Mouse (Mus musculus) heart, postnatal 25 days (tissue): Measurements from ENCODE around the gene Tomm40l. TPM values are rescaled to one million over a fixed set of nuclear protein-coding genes. Genes with fewer than 3 reads are reported as not detected.

Source experiments
- DNase-seq: peaks from one replicate; pipeline ENCODE4 v3.0.0; 2022; ENCODE audit warnings: low spot score
- intact Hi-C: fragments of 180-260 bp; cut with DNase I; formaldehyde crosslinking; loops from one replicate; pipeline ENCODE4 v1.15.1; 2025
- total RNA-seq, 2 experiments: library from RNA; stranded (reverse); gene quantifications; 2 replicates each; pipeline ENCODE4 v1.2.3; 2021

Gene Tomm40l
- total RNA-seq, 2 experiments from 2014 or later = 88.9 to 101 TPM

DNA sequence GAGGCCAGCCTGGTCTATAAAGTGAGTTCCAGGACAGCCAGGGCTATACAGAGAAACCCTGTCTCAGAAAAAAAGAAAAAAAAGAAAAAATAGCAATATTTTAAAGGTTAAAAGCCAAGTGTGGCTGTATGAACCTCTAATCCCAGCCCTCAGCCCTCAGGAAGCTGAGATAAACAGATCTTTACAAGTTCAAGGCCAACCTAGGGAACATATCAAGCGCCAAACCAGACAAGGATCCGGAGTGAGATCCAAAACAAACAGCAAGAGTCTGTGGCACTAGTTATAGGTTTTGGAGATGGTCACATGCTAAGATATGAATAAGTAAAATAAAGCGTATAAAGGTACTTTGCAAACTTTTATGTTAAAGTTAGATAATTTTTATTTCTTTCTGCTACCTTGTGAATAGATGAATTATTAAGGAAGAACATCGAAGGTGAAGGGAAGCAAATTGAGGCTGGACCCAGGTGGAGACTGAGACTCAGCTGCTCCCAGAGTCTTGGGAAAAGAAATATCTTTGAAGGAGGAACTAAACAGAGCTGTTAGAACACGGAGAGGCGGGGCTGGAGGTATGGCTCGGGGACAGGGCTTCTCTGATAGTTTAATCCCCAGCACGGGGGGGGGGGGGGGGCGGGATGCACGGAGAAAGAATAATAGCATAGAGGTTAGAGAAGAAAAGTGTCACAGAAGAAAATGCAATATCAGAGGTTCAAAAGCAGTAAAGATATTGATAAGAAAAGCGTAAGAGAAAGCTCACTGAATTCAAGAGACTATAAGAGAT lies 18.7 kb downstream of the Tomm40l start:
- intact Hi-C loops = no loop called here
- no peak for DNase-seq

DNA sequence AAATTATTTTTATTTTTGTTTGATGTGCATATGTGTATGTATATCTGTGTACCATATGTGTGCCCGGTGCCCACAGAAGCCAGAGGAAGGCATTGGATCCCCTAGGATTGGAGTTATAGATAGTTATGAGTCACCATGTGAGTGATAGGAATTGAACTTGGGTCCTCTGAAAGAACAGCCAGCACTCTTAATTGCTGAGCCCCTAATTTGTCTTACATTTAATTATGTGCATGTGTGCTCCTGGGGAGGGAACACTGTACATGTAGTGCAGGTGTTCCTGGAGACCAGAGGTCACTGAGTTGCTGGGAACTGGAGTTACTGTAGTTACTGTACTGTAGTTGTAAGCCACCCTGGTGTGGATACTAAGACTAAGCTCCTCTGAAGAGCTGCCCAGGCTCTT lies 21.5 kb downstream of the Tomm40l start:
- no peak for DNase-seq
- intact Hi-C loops = no loop called here

DNA sequence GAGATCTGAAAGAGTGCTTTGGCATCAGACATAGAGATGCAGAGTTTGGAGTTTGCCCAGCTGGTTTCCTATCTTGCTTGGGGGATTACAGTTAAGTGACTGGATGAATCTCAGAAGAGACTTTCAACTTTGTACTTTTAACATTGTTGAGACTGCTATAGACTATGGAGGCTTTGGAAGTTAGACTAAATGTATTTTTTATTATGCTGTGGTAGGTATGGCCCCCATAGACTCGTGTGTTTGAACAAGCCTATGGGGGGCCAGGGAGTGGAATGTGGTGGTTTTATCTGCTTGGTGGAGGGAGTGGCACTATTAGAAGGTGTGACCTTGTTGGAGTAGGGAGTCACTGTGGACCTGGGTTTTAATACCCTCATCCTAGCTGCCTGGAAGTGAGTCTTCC lies 22.8 kb downstream of the Tomm40l start:
- DNase-seq = no peak
- intact Hi-C loops = no loop called here

DNA sequence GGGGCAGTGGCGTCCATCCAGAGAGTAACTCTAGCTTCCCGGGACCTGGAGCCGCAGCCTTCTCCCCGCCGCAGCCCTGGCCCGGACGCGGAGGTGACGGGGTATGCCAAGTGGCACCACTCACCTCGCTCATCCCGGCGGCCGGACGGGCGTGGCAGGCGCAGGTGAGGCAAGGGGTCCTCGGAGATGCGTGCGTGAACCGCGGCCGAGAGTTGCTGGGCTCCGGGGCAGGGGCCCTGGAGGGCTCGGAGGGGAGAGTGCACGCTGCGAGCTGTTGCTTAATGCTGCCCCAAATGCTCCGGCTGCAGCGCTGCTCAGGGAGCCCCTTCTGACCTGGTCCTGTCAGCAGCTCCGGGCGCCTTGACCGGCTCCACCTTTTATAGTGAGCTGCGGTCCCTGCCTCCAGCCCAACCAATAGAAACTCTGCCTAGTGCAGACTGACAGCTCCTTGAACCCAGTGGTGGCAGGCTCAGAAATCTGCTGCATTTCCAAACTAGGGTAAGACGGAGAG lies 26.4 kb downstream of the Tomm40l start, which contains the start of gene Pcp4l1:
Pcp4l1 (minus strand) TSS at position 382 of the 511 bp plus-strand sequence.
- DNase-seq = peak; percentile 70
- intact Hi-C loops = loop anchor here (2.0 kb wide), 1 partner anchor 29 kb away; no protein-coding TSS in a partner anchor

DNA sequence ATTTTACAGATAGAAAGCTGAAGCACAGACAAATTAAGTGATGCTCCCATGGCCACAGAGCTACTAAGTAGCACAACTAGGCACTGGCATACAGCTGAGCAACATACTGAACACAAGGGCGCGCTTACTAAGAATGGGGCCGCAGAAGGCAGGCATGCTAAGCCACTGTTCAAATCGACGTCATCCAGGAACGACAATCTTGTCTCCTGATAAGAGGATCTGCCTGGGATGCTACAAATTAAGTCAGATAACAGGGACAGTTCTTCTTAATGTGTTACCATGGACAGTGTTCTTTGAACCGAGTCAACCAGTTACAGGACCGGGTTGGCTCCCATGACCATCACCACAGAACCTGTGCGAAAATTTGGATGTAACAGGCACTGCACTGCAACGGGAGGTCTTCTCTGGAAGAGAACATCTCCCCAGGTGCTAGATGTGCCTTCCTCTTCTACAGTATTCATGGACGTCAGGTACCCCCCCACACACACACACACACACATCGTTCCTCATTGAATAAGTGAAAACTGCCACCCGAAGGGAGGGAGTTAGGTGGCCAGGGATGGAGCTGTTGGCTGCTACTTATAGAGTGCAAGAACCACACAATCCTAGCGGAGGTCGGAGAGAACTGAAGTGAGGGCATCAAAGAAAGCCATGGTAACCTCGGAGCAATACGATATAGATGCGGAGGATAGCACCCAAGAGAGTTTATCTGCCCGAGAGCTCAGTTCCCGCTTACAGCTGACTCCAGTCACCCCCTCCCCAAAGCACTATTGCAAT lies 27.1 kb downstream of the Tomm40l start:
- no peak for DNase-seq
- intact Hi-C loops = loop anchor here (2.0 kb wide), 1 partner anchor 28 kb away; no protein-coding TSS in a partner anchor

DNA sequence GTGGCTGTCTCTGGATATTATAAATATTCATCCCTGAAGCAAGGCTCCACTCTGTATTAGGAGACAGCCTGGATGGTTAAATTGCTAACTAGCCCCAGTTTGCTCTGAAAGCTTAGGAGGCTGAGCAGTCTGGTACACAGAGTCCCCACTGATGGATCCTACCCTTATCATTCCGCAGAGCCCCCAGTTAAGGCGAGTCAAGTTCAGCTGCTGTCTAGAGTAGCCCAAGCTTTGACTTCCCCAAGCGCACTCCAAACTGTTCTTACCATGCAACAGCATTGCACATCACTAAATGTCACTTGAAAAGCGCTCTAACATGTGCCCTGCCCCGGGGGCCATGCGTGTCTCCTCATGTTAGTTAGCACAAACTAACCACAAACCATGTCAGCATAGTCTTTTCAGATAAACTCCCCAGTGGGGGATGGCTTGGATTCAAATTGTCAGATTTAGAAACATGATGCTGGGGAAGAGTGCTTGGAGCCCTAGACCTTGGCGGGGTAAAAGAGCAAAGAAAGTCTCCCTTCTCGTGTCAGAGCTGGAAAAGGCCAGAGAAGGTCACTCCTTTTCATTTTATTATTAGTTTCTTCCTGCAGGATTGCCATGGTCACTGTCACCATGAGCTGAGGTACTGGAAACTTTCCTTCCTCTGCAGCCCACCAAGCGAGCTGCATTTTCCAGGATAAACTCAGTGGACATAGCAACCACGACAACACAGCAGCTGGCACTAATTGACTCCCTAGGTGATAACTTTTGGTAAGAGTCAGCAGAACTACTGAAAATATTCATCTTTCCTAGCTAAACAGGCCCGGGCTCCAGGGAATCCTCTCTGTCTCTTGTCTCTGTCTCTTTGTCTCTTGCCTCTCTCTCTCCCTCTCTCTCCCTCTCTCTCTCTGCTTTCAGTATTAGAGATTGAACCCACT lies 28.1 kb downstream of the Tomm40l start:
- intact Hi-C loops = loop anchor here (2.0 kb wide), 2 partner anchors 27 kb away; no protein-coding TSS in a partner anchor
- DNase-seq = no peak

DNA sequence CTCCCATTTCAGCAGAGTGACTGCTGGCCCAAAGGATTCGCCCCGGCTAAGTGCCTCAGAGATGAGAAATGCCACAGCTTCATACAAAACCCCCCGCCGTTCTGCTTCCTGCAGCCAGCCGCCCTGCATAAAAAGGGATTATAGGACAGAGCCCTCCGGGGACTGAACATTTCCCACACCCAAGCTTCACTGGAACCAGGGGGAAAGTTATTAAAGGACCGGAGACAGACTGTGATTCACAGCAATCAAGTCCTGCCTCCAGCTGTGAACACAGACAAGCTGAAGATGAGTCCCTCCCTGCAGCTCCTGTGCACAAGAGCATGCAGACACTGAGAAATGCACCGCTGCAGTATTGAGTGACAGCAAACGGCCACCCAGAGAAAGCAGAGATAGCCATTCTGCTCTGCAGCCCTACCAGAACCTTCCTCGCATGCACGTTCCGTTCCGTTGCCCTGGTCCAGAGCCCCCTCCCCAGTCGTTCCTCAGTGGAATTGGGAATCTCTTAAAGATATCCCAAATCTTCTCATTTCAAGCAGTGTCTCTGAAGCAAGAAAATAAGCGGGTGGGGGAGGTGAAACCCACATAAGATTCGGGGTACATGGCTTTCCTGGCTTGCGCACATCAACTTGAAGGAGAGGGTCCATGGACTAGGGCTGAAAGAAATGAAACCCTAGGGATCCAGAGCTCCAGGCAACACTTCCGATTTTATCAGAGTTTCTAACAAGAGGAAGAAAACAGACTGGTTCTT lies 29.0 kb downstream of the Tomm40l start:
- intact Hi-C loops = loop anchor here (2.0 kb wide), 1 partner anchor 28 kb away; no protein-coding TSS in a partner anchor
- no peak for DNase-seq

DNA sequence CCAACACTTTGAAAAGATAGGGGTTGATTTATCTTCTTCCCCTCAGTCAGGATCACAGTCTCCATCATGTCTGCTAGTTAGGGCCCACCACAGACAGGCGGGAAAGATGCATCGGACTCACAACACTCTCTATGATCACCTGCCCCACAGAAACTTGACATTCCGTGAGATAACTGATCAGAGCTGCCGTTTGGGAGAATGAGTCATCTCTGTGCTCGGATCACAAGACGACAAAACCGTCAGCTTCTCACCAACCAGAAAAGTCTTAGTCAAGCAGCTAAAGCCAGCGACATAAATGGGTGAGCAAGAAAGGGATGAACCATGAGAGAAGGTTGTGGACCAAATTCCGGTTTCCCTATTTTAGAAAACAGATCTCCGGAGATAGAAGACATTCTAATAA lies 30.0 kb downstream of the Tomm40l start:
- intact Hi-C loops = loop anchor here (2.0 kb wide), 1 partner anchor 29 kb away; no protein-coding TSS in a partner anchor
- no peak for DNase-seq

DNA sequence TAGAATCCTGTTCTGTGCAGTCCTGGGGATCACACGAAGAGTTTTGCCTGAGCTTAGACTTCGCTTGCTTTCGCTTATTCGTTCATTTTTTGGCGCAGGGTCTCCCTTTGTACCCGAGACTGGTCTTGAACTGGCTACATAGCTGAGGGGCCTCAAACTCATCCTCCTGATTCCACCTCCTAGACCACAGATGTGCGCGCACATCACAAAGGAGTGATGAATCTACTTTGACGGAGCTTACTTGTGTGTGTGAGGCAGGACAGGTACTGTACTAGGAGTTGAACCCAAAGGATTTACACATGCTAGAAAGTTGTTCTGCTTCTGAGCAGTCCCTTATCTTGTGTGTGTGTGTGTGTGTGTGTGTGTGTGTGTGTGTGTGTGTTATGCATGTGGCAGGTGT lies 31.5 kb downstream of the Tomm40l start:
- intact Hi-C loops = no loop called here
- no peak for DNase-seq

DNA sequence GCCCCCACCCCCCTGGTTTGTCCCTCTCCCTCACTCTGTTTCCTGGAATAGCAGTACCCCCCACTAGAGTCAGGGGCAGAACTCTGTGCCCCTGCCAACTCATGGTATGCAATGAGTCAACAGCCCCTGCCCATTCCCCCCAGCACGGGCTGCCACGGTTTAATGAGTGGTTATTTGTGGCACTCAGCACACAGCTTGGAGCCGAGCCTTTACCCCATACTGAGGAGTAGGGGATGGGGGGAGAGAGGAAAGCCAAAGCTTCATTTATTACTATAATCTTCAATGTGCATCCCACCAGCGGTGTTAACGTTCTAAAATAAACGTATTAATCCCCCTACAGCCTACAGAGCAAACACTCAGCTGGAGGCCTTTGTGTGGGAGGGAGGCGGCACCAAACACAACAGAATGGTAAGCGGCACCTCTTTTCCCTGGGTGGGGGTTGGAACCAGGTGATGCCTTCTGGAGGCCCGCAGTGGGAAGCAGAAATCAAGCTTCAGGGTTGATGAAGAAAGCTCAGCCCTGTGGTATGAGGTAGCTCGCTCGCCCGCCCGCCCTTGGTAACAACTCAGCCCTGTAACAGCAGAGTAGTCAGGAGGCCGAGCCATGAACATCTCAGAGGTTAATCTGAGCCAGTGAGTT lies 32.7 kb downstream of the Tomm40l start:
- no peak for DNase-seq
- intact Hi-C loops = no loop called here

DNA sequence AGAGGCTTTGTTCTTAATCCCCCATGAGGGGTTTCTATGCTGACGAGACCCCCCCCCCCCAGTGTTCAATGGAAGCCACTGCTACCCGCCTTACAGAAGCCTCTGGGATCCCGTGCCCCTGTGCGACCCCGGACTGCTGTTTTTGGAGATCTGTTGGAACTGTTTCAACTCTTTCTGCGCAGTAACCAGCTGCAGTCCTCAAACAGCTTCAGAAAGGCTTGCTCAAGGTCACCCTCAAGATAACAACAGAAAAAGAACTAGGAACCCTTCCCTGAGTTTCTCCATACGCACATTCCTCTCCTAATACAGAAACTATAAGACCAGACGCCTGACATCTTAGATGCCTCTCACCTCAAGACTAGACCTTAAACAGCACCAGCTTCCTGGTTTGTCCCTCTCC lies 33.3 kb downstream of the Tomm40l start:
- no peak for DNase-seq
- intact Hi-C loops = no loop called here

DNA sequence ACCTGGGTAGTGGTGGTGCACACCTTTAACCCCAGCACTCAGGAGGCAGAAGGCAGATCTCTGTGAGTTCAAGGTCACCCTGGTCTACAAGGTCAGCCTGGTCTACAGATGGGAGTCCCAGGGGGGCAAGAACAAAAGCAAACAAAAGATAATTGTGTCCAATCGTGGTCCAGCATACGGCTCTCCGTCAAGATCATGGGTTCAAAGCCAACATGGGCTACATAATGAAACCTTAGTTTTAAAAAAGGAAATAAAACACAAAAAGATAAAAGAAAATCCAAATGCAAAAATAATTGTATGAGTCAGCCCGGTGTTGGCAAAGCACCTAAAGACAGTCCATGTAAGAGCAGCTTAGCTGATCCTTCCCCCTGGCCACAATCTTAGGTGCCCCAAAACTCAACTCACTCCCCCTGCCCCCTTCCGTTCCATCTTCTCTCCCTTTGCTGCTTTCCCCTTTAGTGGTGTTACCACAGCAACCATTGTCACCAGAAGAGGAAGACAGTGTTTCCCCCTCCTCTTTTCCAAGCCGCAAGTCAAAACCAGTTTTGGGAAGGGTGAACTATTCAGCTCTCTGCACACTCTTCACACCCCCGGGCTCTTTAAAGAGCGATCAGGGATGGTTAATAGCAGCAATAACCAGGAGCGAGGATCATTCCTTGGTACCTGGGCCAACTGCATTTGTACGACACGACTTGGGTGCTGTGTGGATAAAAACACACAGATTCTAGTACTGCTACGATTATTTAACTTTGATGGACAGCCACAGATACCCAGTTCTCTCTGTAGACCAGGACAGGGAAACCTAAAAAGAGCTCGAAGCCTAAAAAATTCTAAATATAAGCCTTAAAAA lies 34.2 kb downstream of the Tomm40l start:
- no peak for DNase-seq
- intact Hi-C loops = no loop called here

DNA sequence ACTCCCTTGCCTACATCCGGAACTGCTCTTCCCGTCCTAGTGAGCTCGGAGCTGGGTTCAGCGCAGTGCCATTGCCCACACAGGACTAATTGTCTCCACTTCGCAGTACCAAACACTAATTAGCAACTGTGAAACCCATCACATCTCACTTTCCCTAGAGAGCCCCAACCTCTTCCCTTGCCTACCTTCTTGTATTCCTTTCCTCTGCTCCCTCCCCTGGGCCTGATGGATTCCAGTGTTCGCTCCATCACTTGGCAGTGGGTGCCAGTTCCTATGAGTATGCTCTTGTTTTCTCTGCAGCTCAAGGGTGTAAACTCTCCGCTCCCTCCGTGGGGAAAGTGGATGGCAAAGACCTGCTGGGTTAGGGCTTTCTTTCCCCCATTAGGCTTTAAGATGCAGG lies 36.7 kb downstream of the Tomm40l start:
- intact Hi-C loops = no loop called here

DNA sequence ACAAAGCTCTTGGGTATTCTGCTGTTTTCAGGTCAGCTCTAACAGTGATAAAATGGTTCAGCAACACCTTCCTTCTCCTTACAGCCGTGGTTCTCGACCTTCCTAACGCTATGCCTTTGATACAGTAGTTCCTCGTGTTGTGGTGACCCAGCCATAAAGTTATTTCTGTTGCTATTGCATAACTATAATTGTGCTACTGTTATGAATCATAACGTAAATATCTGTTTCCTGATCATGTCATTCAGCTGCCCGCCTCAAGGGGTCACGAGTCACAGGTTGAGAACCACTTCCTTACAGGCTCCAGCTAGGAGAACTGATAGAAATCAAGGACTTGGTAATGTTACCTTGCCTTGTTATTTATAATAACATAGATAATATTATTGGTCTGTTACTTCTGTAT lies 38.0 kb downstream of the Tomm40l start:
- DNase-seq = no peak
- intact Hi-C loops = no loop called here

More for the DNA sequence above, 36.7 kb downstream of the Tomm40l start:
- DNase-seq = no peak

DNA sequence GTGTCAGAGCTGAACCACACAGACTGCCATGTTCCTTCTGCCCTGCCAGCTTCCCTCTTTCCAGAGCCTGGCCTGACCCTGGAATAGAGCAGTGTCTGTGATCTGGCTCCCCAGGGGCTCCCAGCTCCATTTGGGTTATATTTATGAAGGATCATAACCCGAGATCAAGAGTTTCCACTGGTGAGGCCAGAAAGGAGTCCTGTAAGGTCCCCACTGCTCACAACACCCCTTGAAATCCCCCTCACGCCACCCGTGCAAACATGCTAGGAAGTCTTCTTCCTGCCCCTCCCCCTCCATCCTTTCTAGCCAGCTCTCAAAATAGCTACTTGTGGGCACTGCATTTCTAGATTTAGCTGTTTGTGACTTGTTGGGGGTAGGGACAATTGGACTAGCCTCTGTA lies 38.7 kb downstream of the Tomm40l start:
- intact Hi-C loops = no loop called here

DNA sequence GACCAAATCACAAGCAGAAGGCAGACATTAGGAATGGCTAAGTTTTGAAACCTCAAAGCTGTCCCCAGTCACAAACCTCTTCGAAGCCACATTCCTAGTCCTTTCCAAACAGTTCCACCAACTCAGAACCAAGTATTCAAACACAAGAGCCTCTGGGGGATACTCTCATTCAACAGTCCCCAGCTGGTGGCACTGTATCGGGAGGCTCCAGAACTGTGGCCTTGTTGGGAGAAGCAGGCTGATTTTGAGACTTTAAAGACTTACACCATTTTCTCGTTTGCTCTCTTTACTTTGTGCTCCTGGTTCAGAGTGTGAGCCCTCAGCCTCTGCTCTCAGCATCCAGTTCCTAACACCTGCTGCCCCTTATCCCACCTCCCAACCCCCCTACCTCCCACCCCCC lies 39.3 kb downstream of the Tomm40l start:
- DNase-seq = no peak
- intact Hi-C loops = no loop called here

More for the DNA sequence above, 38.7 kb downstream of the Tomm40l start:
- DNase-seq = peak; percentile 31

DNA sequence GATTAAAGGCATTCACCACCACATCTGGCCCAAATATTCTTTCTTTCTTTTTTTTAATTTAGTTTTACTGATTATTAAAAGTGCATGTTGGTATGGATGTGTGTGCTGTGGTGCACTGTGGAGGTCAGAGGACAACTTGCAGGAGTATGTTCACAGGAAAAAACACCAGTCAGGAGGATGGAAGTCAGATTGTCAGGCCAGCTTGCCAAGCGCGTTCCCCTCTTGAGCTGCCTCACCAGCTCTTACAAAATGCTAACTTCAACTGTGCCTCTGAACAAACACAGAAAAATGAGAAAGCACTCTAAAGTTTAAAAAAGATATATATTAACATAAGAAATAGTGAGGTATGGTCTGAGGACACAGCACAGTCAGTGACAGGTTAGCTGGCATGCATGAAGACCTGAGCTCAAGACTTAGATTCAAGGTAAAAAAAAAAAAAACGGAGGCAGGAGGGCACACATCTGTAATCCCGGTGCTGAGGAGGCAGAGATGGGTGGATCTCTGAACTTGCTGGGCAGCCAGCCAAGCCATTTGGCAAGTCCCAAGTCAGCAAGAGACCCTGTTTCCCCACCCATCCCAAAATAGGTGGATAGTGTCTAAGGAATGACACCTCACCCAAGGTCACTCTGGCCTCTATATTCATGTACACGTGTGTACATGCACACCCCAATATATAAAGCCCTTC lies 42.7 kb downstream of the Tomm40l start:
- DNase-seq = no peak
- intact Hi-C loops = no loop called here
